Mouse (Mus musculus) MEL (cell line): ENCODE measurements around the gene Olfr1223. TPM values are rescaled to one million over a fixed set of nuclear protein-coding genes. Genes with fewer than 3 reads are reported as not detected.

Experiments
- DNase-seq: peaks from one replicate; pipeline ENCODE4 v3.0.0; 2011; ENCODE audit warnings: low read depth, low spot score
- H3K27ac ChIP-seq: 2 replicates; pipeline ENCODE4 v1.5.1; 2012; ENCODE audit warnings: low read depth, mild to moderate bottlenecking, control low read depth, low read length, moderate library complexity; ENCODE audit not compliant: control insufficient read depth
- H3K27me3 ChIP-seq, 2 experiments: fragments of 150-350 bp in 1 of 2; sonication (generic) in 1 of 2; 2 replicates each; pipeline ENCODE4 v1.6.1; 2012; ENCODE audit warnings: low read length in 2 of 2, mild to moderate bottlenecking in 2 of 2, improper control_type of control experiment in 1 of 2, moderate library complexity in 1 of 2; ENCODE audit not compliant: insufficient read depth in 2 of 2, control insufficient read depth in 1 of 2
- H3K36me3 ChIP-seq, 2 experiments: 2 replicates each; pipeline ENCODE4 v1.6.1; 2012 to 2014; ENCODE audit warnings: low read length in 2 of 2, improper control_type of control experiment in 1 of 2, inconsistent platforms in 1 of 2, mild to moderate bottlenecking in 1 of 2; ENCODE audit not compliant: insufficient read depth in 2 of 2, control insufficient read depth in 1 of 2
- H3K4me1 ChIP-seq, 2 experiments: fragments of 150-350 bp in 1 of 2; sonication (generic) in 1 of 2; 2 replicates each; pipeline ENCODE4 v1.6.1; 2012; ENCODE audit warnings: low read length in 2 of 2, improper control_type of control experiment in 1 of 2, mild to moderate bottlenecking in 1 of 2; ENCODE audit not compliant: insufficient read depth in 2 of 2, control insufficient read depth in 1 of 2
- H3K4me3 ChIP-seq, 2 experiments: fragments of 150-350 bp in 1 of 2; sonication (generic) in 1 of 2; 2 replicates each; pipeline ENCODE4 v1.5.1; 2012; ENCODE audit warnings: low read depth in 2 of 2, low read length in 2 of 2, mild to moderate bottlenecking in 2 of 2, moderate library complexity in 2 of 2, control low read depth in 1 of 2, improper control_type of control experiment in 1 of 2; ENCODE audit not compliant: control insufficient read depth in 1 of 2, insufficient read depth in 1 of 2
- H3K79me2 ChIP-seq: 2 replicates; pipeline ENCODE4 v1.6.1; 2012; ENCODE audit warnings: mild to moderate bottlenecking, low read length, moderate library complexity; ENCODE audit not compliant: control insufficient read depth, poor library complexity, insufficient read depth
- H3K9ac ChIP-seq: 2 replicates; pipeline ENCODE4 v1.6.1; 2012; ENCODE audit warnings: low read depth, mild to moderate bottlenecking, control low read depth, low read length, moderate library complexity; ENCODE audit not compliant: control insufficient read depth, poor library complexity, severe bottlenecking
- H3K9me3 ChIP-seq: fragments of 150-350 bp; sonication (generic); replicated peaks from 2 replicates; pipeline ENCODE4 v1.6.1; 2012; ENCODE audit warnings: mild to moderate bottlenecking, low read length, improper control_type of control experiment, moderate library complexity; ENCODE audit not compliant: insufficient read depth
- E2F4 ChIP-seq: IDR thresholded peaks from 2 replicates; pipeline ENCODE4 v1.6.1; 2011; ENCODE audit warnings: low read depth, low read length, improper control_type of control experiment, borderline replicate concordance
- EP300 ChIP-seq, 2 experiments: IDR thresholded peaks; 2 replicates each; pipeline ENCODE4 v1.6.1; 2011; ENCODE audit warnings: improper control_type of control experiment in 2 of 2, low read length in 2 of 2, low read depth in 1 of 2, mild to moderate bottlenecking in 1 of 2
- ETS1 ChIP-seq: IDR thresholded peaks from 2 replicates; pipeline ENCODE4 v1.6.1; 2012; ENCODE audit warnings: low read depth, mild to moderate bottlenecking, inconsistent platforms, low read length, improper control_type of control experiment, moderate library complexity
- GATA1 ChIP-seq: IDR thresholded peaks from 2 replicates; pipeline ENCODE4 v1.6.1; 2011; ENCODE audit warnings: low read depth, low read length, improper control_type of control experiment
- JUND ChIP-seq: IDR thresholded peaks from 2 replicates; pipeline ENCODE4 v1.6.1; 2011; ENCODE audit warnings: low read depth, mild to moderate bottlenecking, improper control_type of control experiment, low read length
- MEF2A ChIP-seq: IDR thresholded peaks from 2 replicates; pipeline ENCODE4 v1.6.1; 2014; ENCODE audit warnings: low read depth, mild to moderate bottlenecking, inconsistent platforms, low read length, improper control_type of control experiment; ENCODE audit not compliant: poor library complexity, insufficient replicate concordance, severe bottlenecking; ENCODE audit errors: extremely low read depth
- MYB ChIP-seq: IDR thresholded peaks from 2 replicates; pipeline ENCODE4 v1.6.1; 2011; ENCODE audit warnings: mild to moderate bottlenecking, low read depth, low read length, improper control_type of control experiment
- TCF12 ChIP-seq: IDR thresholded peaks from 2 replicates; pipeline ENCODE4 v1.6.1; 2014; ENCODE audit warnings: low read depth, mild to moderate bottlenecking, inconsistent platforms, low read length, improper control_type of control experiment, moderate library complexity
- ZC3H11A ChIP-seq: IDR thresholded peaks from 2 replicates; pipeline ENCODE4 v1.6.1; 2012; ENCODE audit warnings: low read depth, mild to moderate bottlenecking, inconsistent platforms, low read length, improper control_type of control experiment
- polyA plus RNA-seq, 2 experiments: library from polyadenylated mRNA; stranded (reverse) in 1 of 2; unstranded in 1 of 2; fragments of >175 nt in 1 of 2; fragments of >200 nt in 1 of 2; gene quantifications; 2 replicates each; pipeline versions ENCODE4 v1.2.1 to v1.2.4; 2012; ENCODE audit warnings: low replicate concordance in 2 of 2, low read depth in 1 of 2; ENCODE audit not compliant: insufficient read length in 2 of 2, insufficient read depth in 1 of 2, missing spikeins in 1 of 2
- total RNA-seq: library from RNA; depleted of rRNA; stranded (reverse); fragments of 300-350 nt; gene quantifications from 2 replicates; pipeline ENCODE4 v1.2.3, GENCODE M21; 2012; rRNA removed

Olfr1223 gene
- total and polyA plus RNA-seq, 3 experiments: not detected

- no peak overlapping the region for H3K27ac ChIP-seq
- no peaks in the 10 kb centered on the region for H3K79me2 ChIP-seq
- no peak overlapping the region for H3K4me3 ChIP-seq
- no peaks in the 10 kb centered on the region for H3K9me3 ChIP-seq
- peaks cover 0 to 5% of the 10 kb centered on the region in 2 experiments; a peak in 1 of 4 replicates for H3K4me1 ChIP-seq
- no peak overlapping the region for H3K9ac ChIP-seq
- DNase-seq: peak; percentile 34
- TF ChIP-seq TCF12: peak; percentile 92
- peak; percentile 73 for TF ChIP-seq GATA1
- TF ChIP-seq EP300 (IDR thresholded peaks at IDR 0.05; ENCODE audit: low read depth in 1 of 2, low read length in 2 of 2): peak; percentile 69 to 89
- TF ChIP-seq MEF2A: no peak
- no peak for TF ChIP-seq JUND
- TF ChIP-seq E2F4: no peak
- TF ChIP-seq ZC3H11A: no peak
- TF ChIP-seq ETS1: 0 out of 2 replicates have a peak, but pooled peaks have one; percentile 50
- TF ChIP-seq MYB: peak; percentile 53; the same call in 1 of the 2 replicates
- no peaks in the 10 kb centered on the region for H3K27me3 ChIP-seq
- peaks cover 0 to 3% of the 10 kb centered on the region in 2 experiments; a peak in 2 of 4 replicates for H3K36me3 ChIP-seq
Measured at GRCm38 (mm10) chr2:89093848-89094247, 57.5 kb downstream of the Olfr1223 start.

Other genes starting within 250 kb of the Olfr1223 start
- not detected in 2 replicates for gene Olfr1208, start 249.2 kb downstream of the Olfr1223 start, total RNA-seq
- gene Olfr1208, start 249.2 kb downstream of the Olfr1223 start, polyA plus RNA-seq: not detected
- not detected in 2 replicates for gene Olfr1209, start 236.4 kb downstream of the Olfr1223 start, total RNA-seq
- not detected for gene Olfr1209, start 236.4 kb downstream of the Olfr1223 start, polyA plus RNA-seq
- gene Olfr1211, start 213.4 kb downstream of the Olfr1223 start, total RNA-seq: not detected in 2 replicates
- gene Olfr1211, start 213.4 kb downstream of the Olfr1223 start, polyA plus RNA-seq: not detected
- gene Olfr1212, start 197.6 kb downstream of the Olfr1223 start, total RNA-seq: not detected in 2 replicates
- gene Olfr1212, start 197.6 kb downstream of the Olfr1223 start, polyA plus RNA-seq: not detected
- gene Gm13762, start 171.3 kb downstream of the Olfr1223 start, total RNA-seq: not detected in 2 replicates
- not detected for gene Gm13762, start 171.3 kb downstream of the Olfr1223 start, polyA plus RNA-seq
- not detected in 2 replicates for gene Olfr1214, start 158.9 kb downstream of the Olfr1223 start, total RNA-seq
- not detected for gene Olfr1214, start 158.9 kb downstream of the Olfr1223 start, polyA plus RNA-seq
- not detected in 2 replicates for gene Olfr1215, start 144.6 kb downstream of the Olfr1223 start, total RNA-seq
- gene Olfr1215, start 144.6 kb downstream of the Olfr1223 start, polyA plus RNA-seq: not detected
- gene Olfr1216, start 133.2 kb downstream of the Olfr1223 start, total RNA-seq: not detected in 2 replicates
- gene Olfr1216, start 133.2 kb downstream of the Olfr1223 start, polyA plus RNA-seq: not detected
- gene Olfr1217, start 119.5 kb downstream of the Olfr1223 start, total RNA-seq: not detected in 2 replicates
- gene Olfr1217, start 119.5 kb downstream of the Olfr1223 start, polyA plus RNA-seq: under 1 TPM in 1 of 2 experiments, not detected in 1; 0.03 TPM
- gene Olfr1218, start 90.4 kb downstream of the Olfr1223 start, total RNA-seq: not detected in 2 replicates
- gene Olfr1218, start 90.4 kb downstream of the Olfr1223 start, polyA plus RNA-seq: not detected
- not detected in 2 replicates for gene Olfr1219, start 68.0 kb downstream of the Olfr1223 start, total RNA-seq
- not detected for gene Olfr1219, start 68.0 kb downstream of the Olfr1223 start, polyA plus RNA-seq
- gene Olfr1220, start 44.7 kb downstream of the Olfr1223 start, total RNA-seq: not detected in 2 replicates
- not detected for gene Olfr1220, start 44.7 kb downstream of the Olfr1223 start, polyA plus RNA-seq
- gene Olfr1221, start 34.3 kb downstream of the Olfr1223 start, total RNA-seq: not detected in 2 replicates
- not detected for gene Olfr1221, start 34.3 kb downstream of the Olfr1223 start, polyA plus RNA-seq
- not detected in 2 replicates for gene Olfr1222, start 18.5 kb downstream of the Olfr1223 start, total RNA-seq
- gene Olfr1222, start 18.5 kb downstream of the Olfr1223 start, polyA plus RNA-seq: not detected
- gene Olfr1224-ps1, start 12.5 kb upstream of the Olfr1223 start, total RNA-seq: not detected in 2 replicates
- gene Olfr1224-ps1, start 12.5 kb upstream of the Olfr1223 start, polyA plus RNA-seq: not detected
- not detected in 2 replicates for gene Olfr1225, start 23.1 kb upstream of the Olfr1223 start, total RNA-seq
- gene Olfr1225, start 23.1 kb upstream of the Olfr1223 start, polyA plus RNA-seq: not detected
- gene Olfr1226, start 48.5 kb upstream of the Olfr1223 start, total RNA-seq: not detected in 2 replicates
- not detected for gene Olfr1226, start 48.5 kb upstream of the Olfr1223 start, polyA plus RNA-seq
- gene Olfr1228, start 102.5 kb upstream of the Olfr1223 start, total RNA-seq: not detected in 2 replicates
- not detected for gene Olfr1228, start 102.5 kb upstream of the Olfr1223 start, polyA plus RNA-seq
- not detected in 2 replicates for gene Olfr1229, start 136.5 kb upstream of the Olfr1223 start, total RNA-seq
- gene Olfr1229, start 136.5 kb upstream of the Olfr1223 start, polyA plus RNA-seq: not detected
- gene Olfr1230, start 145.7 kb upstream of the Olfr1223 start, total RNA-seq: not detected in 2 replicates
- not detected for gene Olfr1230, start 145.7 kb upstream of the Olfr1223 start, polyA plus RNA-seq
- gene Olfr1231, start 155.5 kb upstream of the Olfr1223 start, total RNA-seq: not detected in 2 replicates
- gene Olfr1231, start 155.5 kb upstream of the Olfr1223 start, polyA plus RNA-seq: not detected
- gene Olfr1232, start 178.1 kb upstream of the Olfr1223 start, total RNA-seq: not detected in 2 replicates
- gene Olfr1232, start 178.1 kb upstream of the Olfr1223 start, polyA plus RNA-seq: not detected
- not detected in 2 replicates for gene Olfr1233, start 190.8 kb upstream of the Olfr1223 start, total RNA-seq
- not detected for gene Olfr1233, start 190.8 kb upstream of the Olfr1223 start, polyA plus RNA-seq
- gene Olfr1234, start 213.3 kb upstream of the Olfr1223 start, total RNA-seq: not detected in 2 replicates
- not detected for gene Olfr1234, start 213.3 kb upstream of the Olfr1223 start, polyA plus RNA-seq